Mouse (Mus musculus): ENCODE measurements around the gene Ankrd39.

- TF ChIP-seq CTCF (IDR thresholded peaks at IDR 0.05; ENCODE audit: low read depth, low read length): no peak
- no peak for TF ChIP-seq EP300 (IDR thresholded peaks at IDR 0.05; ENCODE audit: insufficient read depth, low read depth, low read length)
Observed at GRCm38 (mm10) chr1:36528351-36528750, 18.9 kb downstream of the Ankrd39 start.

All from ES-Bruce4 (cell line).